Mouse (Mus musculus) left cerebral cortex, postnatal 25 days (tissue): Measurements from ENCODE around the gene Prss38. TPM values are rescaled to one million over a fixed set of nuclear protein-coding genes. Genes with fewer than 3 reads are reported as not detected.

ENCODE experiments used
- DNase-seq, 2 experiments: peaks; one replicate each; pipeline ENCODE4 v3.0.0; 2022; ENCODE audit warnings: low spot score in 2 of 2, mixed read lengths in 1 of 2
- intact Hi-C: fragments of 180-260 bp; cut with DNase I; formaldehyde crosslinking; loops from one replicate; pipeline ENCODE4 v1.15.1; 2025
- total RNA-seq, 2 experiments: library from RNA; stranded (reverse); gene quantifications; 2 replicates each; pipeline ENCODE4 v1.2.3; 2021

Gene Prss38
- not detected for total RNA-seq

GRCm38 (mm10) chr11:59375475-59375874 lies at the start of gene Prss38:
Prss38 (minus strand) TSS chr11:59375657.
- intact Hi-C loops: no loop called here

GRCm38 (mm10) chr11:59423010-59423588 lies 47.6 kb upstream of the Prss38 start:
- intact Hi-C loops: no loop called here
- DNase-seq: no peak

More at GRCm38 (mm10) chr11:59375475-59375874, at the start of gene Prss38:
- DNase-seq: no peak

- DNase-seq: no peak
- intact Hi-C loops: no loop called here
Measured at GRCm38 (mm10) chr11:59421967-59422366, 46.5 kb upstream of the Prss38 start.

- DNase-seq: no peak
- intact Hi-C loops: no loop called here
Measured at GRCm38 (mm10) chr11:59421436-59421835, 46.0 kb upstream of the Prss38 start.

GRCm38 (mm10) chr11:59418708-59419107 lies 43.3 kb upstream of the Prss38 start:
- intact Hi-C loops: no loop called here
- DNase-seq: no peak

- intact Hi-C loops: no loop called here
- peak; percentile 35 to 67 for DNase-seq
Measured at GRCm38 (mm10) chr11:59412999-59413863, 37.8 kb upstream of the Prss38 start.

- intact Hi-C loops: no loop called here
- DNase-seq: no peak
Measured at GRCm38 (mm10) chr11:59412058-59412457, 36.6 kb upstream of the Prss38 start.

- no peak for DNase-seq
- intact Hi-C loops: no loop called here
Measured at GRCm38 (mm10) chr11:59410851-59411250, 35.4 kb upstream of the Prss38 start.

GRCm38 (mm10) chr11:59405761-59406160 lies 30.3 kb upstream of the Prss38 start:
- intact Hi-C loops: no loop called here
- no peak for DNase-seq

- no peak for DNase-seq
- intact Hi-C loops: no loop called here
Measured at GRCm38 (mm10) chr11:59400876-59401275, 25.4 kb upstream of the Prss38 start.

GRCm38 (mm10) chr11:59399830-59400229 lies 24.4 kb upstream of the Prss38 start:
- DNase-seq: no peak
- intact Hi-C loops: no loop called here

GRCm38 (mm10) chr11:59397536-59398371 lies 22.3 kb upstream of the Prss38 start:
- DNase-seq: no peak
- intact Hi-C loops: no loop called here

- no peak for DNase-seq
- intact Hi-C loops: no loop called here
Measured at GRCm38 (mm10) chr11:59394451-59394850, 19.0 kb upstream of the Prss38 start.

GRCm38 (mm10) chr11:59393591-59393990 lies 18.1 kb upstream of the Prss38 start:
- intact Hi-C loops: no loop called here
- peak; percentile 27 to 35 for DNase-seq

- intact Hi-C loops: no loop called here
- no peak for DNase-seq
Measured at GRCm38 (mm10) chr11:59392300-59392699, 16.8 kb upstream of the Prss38 start.

- DNase-seq: no peak
- intact Hi-C loops: no loop called here
Measured at GRCm38 (mm10) chr11:59390470-59390869, 15.0 kb upstream of the Prss38 start.

- no peak for DNase-seq
- intact Hi-C loops: no loop called here
Measured at GRCm38 (mm10) chr11:59389617-59390016, 14.2 kb upstream of the Prss38 start.

- intact Hi-C loops: no loop called here
- DNase-seq: no peak
Measured at GRCm38 (mm10) chr11:59388806-59389205, 13.3 kb upstream of the Prss38 start.

- no peak for DNase-seq
- intact Hi-C loops: no loop called here
Measured at GRCm38 (mm10) chr11:59387471-59387870, 12.0 kb upstream of the Prss38 start.

GRCm38 (mm10) chr11:59385123-59385522 lies 9.7 kb upstream of the Prss38 start:
- intact Hi-C loops: no loop called here
- no peak for DNase-seq
